Mouse (Mus musculus): ENCODE measurements at regions not wholly inside any gene's neighbourhood (a gene's known extent, or its start where the extent isn't known, plus 50 kb on each side); places are given as distances from the start of the nearest gene placed in this dataset.
A peak's percentile ranks its signal among the peaks of the same experiment; 100 is the strongest.

DNA sequence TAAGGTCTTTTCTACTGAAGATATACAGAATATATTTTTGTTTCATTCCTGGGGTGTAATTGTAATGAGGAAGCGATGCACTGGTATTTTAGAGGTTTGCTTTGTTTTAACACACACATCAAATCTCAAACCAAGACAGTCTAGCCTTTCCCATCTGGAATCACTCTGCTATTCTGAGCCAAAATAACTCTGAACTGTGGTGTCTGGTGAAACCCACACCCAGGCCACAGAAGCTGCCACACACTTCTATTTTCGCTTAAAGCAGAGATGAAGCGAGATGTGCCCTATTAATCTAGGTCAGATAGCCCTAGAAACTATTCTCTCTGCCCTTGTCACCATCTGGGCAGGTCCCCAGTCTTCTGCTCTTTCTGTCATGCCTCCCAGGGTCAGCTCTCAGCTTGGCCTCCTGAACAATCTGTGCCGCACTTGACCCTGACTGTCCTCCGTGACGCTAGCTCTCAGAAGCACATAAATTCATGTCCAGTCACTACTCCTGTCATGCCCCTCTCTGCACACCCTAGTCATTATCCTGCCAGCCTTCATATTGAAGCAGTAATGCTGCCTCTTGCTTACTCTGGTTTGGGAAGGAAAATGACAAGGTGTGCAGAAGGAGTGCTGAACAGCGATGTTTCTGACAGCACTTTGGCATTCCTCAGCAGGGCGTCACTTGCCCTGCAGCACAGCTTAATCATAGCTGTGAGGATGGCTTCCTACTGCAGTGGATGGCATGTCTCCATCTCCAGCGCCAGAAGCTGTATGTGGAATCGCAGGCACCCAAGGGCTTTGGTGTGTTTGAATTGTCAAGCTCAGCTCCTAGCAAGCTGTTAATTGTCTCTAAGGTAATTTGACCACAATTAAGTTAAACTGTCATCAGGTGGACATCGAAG lies 57.1 kb upstream of the Snx19 start:
- H3K9ac ChIP-seq (replicated peaks; ENCODE audit: low read length, poor library complexity, severe bottlenecking): no peak overlapping the region
- no peaks in the 10 kb centered on the region for H3K9me3 ChIP-seq (ENCODE audit: low read length)
- H3K4me2 ChIP-seq (ENCODE audit: low read depth, low read length, poor library complexity, severe bottlenecking): no peak overlapping the region
- H3K27ac ChIP-seq (ENCODE audit: low read depth, low read length): no peak overlapping the region
- no peak for TF ChIP-seq CTCF (IDR thresholded peaks at IDR 0.05)
- DNase-seq (ENCODE audit: low spot score): peak; percentile 12
- no peak for ATAC-seq (ENCODE audit: low FRiP score)
- no peak overlapping the region for H3K4me3 ChIP-seq (ENCODE audit: low read depth, low read length)
- H3K36me3 ChIP-seq (ENCODE audit: insufficient read depth, low read length): no peaks in the 10 kb centered on the region
- no peaks in the 10 kb centered on the region for H3K27me3 ChIP-seq (ENCODE audit: insufficient read depth, low read length)
- peaks cover 4% of the 10 kb centered on the region; the same call in 1 of the 2 replicates for H3K4me1 ChIP-seq (ENCODE audit: insufficient read depth, low read length)
- WGBS: 74% methylated on average over 11 of the region's 11 CpGs

GRCm38 (mm10) chr9:30370789-30371188 lies 56.1 kb upstream of the Snx19 start:
- WGBS: 76% methylated on average over 2 of the region's 2 CpGs
- no peak overlapping the region for H3K27ac ChIP-seq (ENCODE audit: low read depth, low read length)
- peaks cover 4% of the 10 kb centered on the region; the same call in 1 of the 2 replicates for H3K4me1 ChIP-seq (ENCODE audit: insufficient read depth, low read length)
- TF ChIP-seq CTCF (IDR thresholded peaks at IDR 0.05): no peak
- ATAC-seq (ENCODE audit: low FRiP score) (no peak), DNase-seq (ENCODE audit: low spot score) (no peak)
- H3K9ac ChIP-seq (replicated peaks; ENCODE audit: low read length, poor library complexity, severe bottlenecking): no peak overlapping the region
- no peak overlapping the region for H3K4me3 ChIP-seq (ENCODE audit: low read depth, low read length)
- no peaks in the 10 kb centered on the region for H3K36me3 ChIP-seq (ENCODE audit: insufficient read depth, low read length)
- no peaks in the 10 kb centered on the region for H3K27me3 ChIP-seq (ENCODE audit: insufficient read depth, low read length)
- no peaks in the 10 kb centered on the region for H3K9me3 ChIP-seq (ENCODE audit: low read length)
- H3K4me2 ChIP-seq (ENCODE audit: low read depth, low read length, poor library complexity, severe bottlenecking): no peak overlapping the region

DNA sequence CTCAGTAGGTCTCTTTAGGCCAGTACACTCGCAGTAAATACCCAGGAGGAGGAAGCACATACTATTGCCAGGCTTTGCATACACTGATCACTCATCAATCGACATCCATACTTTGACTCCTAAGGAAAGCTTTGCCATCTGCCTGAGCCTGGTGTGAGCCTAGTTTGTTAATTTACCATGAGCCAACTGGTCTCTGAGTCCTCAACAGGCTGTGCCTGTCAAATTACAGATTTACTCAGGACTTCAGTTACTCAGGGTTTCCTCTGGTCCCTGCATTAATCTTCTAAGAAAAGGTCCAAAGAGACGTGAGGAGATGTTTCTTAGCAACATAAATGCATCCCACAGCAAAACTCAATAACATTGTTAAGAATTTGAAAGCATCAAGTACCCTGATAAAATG lies 50.0 kb upstream of the Snx19 start:
- DNase-seq (ENCODE audit: low spot score): no peak
- Histone ChIP-seq H3K4me1 (ENCODE audit: insufficient read depth, low read length) (no peaks in the 10 kb centered on the region), H3K27ac (ENCODE audit: low read depth, low read length) (no peak overlapping the region), H3K9ac (replicated peaks; ENCODE audit: low read length, poor library complexity, severe bottlenecking) (no peak overlapping the region), H3K9me3 (ENCODE audit: low read length) (no peaks in the 10 kb centered on the region), H3K4me3 (ENCODE audit: low read depth, low read length) (no peak overlapping the region), H3K36me3 (ENCODE audit: insufficient read depth, low read length) (no peaks in the 10 kb centered on the region), H3K27me3 (ENCODE audit: insufficient read depth, low read length) (no peaks in the 10 kb centered on the region), H3K4me2 (ENCODE audit: low read depth, low read length, poor library complexity, severe bottlenecking) (no peak overlapping the region)
- ATAC-seq (ENCODE audit: low FRiP score): no peak
- 62% methylated on average over 3 of the region's 3 CpGs for WGBS
- TF ChIP-seq CTCF (IDR thresholded peaks at IDR 0.05): no peak

Measured in midbrain, postnatal 0 days (tissue).